Mouse (Mus musculus) kidney, embryonic 16.5 days (tissue): Measurements from ENCODE around the gene Hnrnpk. TPM values are rescaled to one million over a fixed set of nuclear protein-coding genes. Genes with fewer than 3 reads are reported as not detected.

Experiments used
- ATAC-seq: fragments of 200-750 bp; cut with Nextera tagmentation; 2 replicates; pipeline ENCODE4 v1.8.0; 2017; ENCODE audit warnings: moderate TSS enrichment; ENCODE audit not compliant: low FRiP score, low TSS enrichment
- H3K27ac ChIP-seq: fragments of 300-500 bp; sonication (generic); 2 replicates; pipeline ENCODE4 v1.5.1; 2014; ENCODE audit warnings: low read length
- H3K27me3 ChIP-seq: fragments of 300-500 bp; sonication (generic); 2 replicates; pipeline ENCODE4 v1.6.1; 2014; ENCODE audit warnings: low read length, control low read depth, mixed read lengths; ENCODE audit not compliant: insufficient read depth
- H3K36me3 ChIP-seq: fragments of 300-500 bp; sonication (generic); 2 replicates; pipeline ENCODE4 v1.6.1; 2014; ENCODE audit warnings: low read length, control low read depth, mixed read lengths; ENCODE audit not compliant: insufficient read depth
- H3K4me1 ChIP-seq: fragments of 300-500 bp; sonication (generic); 2 replicates; pipeline ENCODE4 v1.6.1; 2014; ENCODE audit warnings: low read length, control low read depth, mixed read lengths; ENCODE audit not compliant: insufficient read depth
- H3K4me2 ChIP-seq: fragments of 300-500 bp; sonication (generic); replicated peaks from 2 replicates; pipeline ENCODE4 v1.6.1; 2014; ENCODE audit warnings: low read depth, low read length
- H3K4me3 ChIP-seq: fragments of 300-500 bp; sonication (generic); 2 replicates; pipeline ENCODE4 v1.5.1; 2014; ENCODE audit warnings: mild to moderate bottlenecking, low read length
- H3K9ac ChIP-seq: fragments of 300-500 bp; sonication (generic); replicated peaks from 2 replicates; pipeline ENCODE4 v1.6.1; 2014; ENCODE audit warnings: low read length
- H3K9me3 ChIP-seq: fragments of 300-500 bp; sonication (generic); 2 replicates; pipeline ENCODE4 v1.6.1; 2016; ENCODE audit warnings: low read length, control low read depth
- WGBS: fragments of 180-500 bp; shearing (Covaris S2); extraction: QIAGEN DNeasy Blood & Tissue Kit; methylation state at CpG from one replicate; pipeline ENCODE4 v1.1.7; 2014; 5-methylcytosine and 5-hydroxymethylcytosine counted together
- polyA plus RNA-seq: library from polyadenylated mRNA; unstranded; fragments of >200 nt; fragmentation: Nextera tagmentation; extraction: Ambion mirVana; gene quantifications from 2 replicates; pipeline ENCODE4 v1.2.1, GENCODE M21; 2015

Hnrnpk gene
- polyA plus RNA-seq, 1 experiment from 2014 or later, result 1,686 TPM

DNA sequence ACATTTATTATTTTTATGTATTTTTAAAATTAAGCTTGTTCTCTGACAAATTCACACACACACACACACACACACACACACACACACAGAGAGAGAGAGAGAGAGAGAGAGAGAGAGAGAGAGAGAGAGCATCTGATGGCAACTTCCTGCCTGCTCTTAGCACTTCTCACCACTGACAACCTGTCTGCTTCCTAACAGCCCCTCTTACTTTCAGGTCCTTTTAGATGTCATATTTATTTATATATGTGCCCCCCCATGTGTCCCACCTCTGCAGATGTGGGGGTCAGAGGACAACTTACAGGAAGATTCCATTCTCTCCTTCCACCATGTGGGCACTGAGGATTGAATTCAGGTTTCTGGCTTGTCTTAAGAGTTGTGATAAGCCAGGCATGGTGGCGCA, 16.1 kb upstream of the Hnrnpk start:
- H3K9ac ChIP-seq, result no peak overlapping the region
- H3K4me1 ChIP-seq, result 0 out of 2 replicates have a peak, but pooled peaks cover 7% of the 10 kb centered on the region
- no peak overlapping the region for H3K4me3 ChIP-seq
- H3K27ac ChIP-seq, result no peak overlapping the region
- no peaks in the 10 kb centered on the region for H3K27me3 ChIP-seq
- no peaks in the 10 kb centered on the region for H3K36me3 ChIP-seq
- no peak overlapping the region for H3K4me2 ChIP-seq
- no peak for ATAC-seq
- no peaks in the 10 kb centered on the region for H3K9me3 ChIP-seq
- WGBS, result 92% methylated on average over 1 of the region's 1 CpGs

DNA sequence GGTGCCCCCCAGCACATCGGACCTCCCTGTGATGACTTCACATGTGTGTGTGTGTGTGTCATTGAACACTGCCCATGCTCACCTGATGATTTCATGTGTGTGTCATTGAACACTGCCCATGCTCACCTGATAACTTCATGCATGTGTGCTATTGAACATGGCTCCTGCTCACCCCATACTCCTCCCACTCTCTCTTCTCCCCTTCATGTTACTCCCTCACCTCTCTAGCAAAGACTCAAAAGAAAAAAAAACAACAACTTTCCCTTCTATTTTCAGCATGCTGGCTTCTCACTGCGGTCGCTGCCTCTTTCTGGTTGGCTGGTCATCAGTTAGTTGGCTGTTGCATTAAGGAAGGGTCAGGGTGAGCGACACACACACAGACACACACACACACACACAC, 15.5 kb upstream of the Hnrnpk start:
- H3K9me3 ChIP-seq, result no peaks in the 10 kb centered on the region
- 0 out of 2 replicates have a peak, but pooled peaks cover 7% of the 10 kb centered on the region for H3K4me1 ChIP-seq
- H3K27me3 ChIP-seq, result no peaks in the 10 kb centered on the region
- H3K9ac ChIP-seq, result no peak overlapping the region
- ATAC-seq, result no peak
- H3K36me3 ChIP-seq, result no peaks in the 10 kb centered on the region
- 51% methylated on average over 4 of the region's 4 CpGs for WGBS
- no peak overlapping the region for H3K4me3 ChIP-seq
- no peak overlapping the region for H3K4me2 ChIP-seq
- no peak overlapping the region for H3K27ac ChIP-seq

DNA sequence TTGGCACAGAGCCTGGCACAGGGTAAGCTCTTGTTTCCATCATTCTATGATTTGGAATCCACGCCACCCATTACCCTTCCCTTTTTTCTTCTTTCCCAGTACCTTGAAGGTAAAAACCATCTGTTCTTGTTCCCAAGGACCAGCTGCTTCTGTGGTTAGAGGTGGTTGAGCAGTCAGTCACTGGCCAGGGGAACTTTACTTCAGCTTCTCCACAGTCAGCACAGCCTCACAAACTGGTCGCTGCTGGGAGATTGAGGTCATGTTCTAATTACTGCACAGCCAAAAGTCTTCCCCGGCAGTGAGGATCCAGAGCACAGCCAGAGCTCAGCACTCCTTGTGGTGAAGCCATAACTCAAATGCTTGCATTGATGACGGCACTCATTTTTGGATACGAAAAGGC, 12.7 kb upstream of the Hnrnpk start:
- peaks cover 4% of the 10 kb centered on the region; the same call in 1 of the 2 replicates for H3K36me3 ChIP-seq
- H3K9me3 ChIP-seq, result peaks cover 4% of the 10 kb centered on the region; the same call in 1 of the 2 replicates
- ATAC-seq, result no peak
- no peak overlapping the region for H3K4me2 ChIP-seq
- 65% methylated on average over 5 of the region's 5 CpGs for WGBS
- 0 out of 2 replicates have a peak, but pooled peaks cover 4% of the 10 kb centered on the region for H3K4me1 ChIP-seq
- no peak overlapping the region for H3K27ac ChIP-seq
- no peak overlapping the region for H3K9ac ChIP-seq
- H3K4me3 ChIP-seq, result no peak overlapping the region
- H3K27me3 ChIP-seq, result no peaks in the 10 kb centered on the region

DNA sequence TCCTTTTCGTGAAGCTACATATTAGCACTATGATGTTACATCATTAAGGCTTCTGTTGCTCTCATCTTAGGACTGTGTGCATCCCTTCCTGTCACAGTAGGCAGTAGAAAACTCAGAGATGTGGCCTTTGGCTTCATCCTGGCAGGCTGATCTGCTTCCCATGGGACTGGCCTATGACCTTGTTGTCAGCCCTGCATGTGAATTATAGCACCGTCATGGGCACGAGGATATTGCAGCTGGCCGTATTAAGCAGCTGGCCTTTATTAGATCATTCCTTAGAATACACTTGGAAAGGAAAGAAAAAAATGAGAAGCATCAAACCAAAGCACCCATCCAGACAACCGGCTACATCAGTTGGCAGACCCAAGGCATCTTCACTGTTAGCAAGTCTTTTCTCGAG, 12.2 kb upstream of the Hnrnpk start:
- Histone ChIP-seq H3K9me3 (peaks cover 4% of the 10 kb centered on the region; the same call in 1 of the 2 replicates), H3K4me3 (no peak overlapping the region), H3K27me3 (no peaks in the 10 kb centered on the region), H3K27ac (no peak overlapping the region), H3K9ac (no peak overlapping the region), H3K36me3 (peaks cover 5% of the 10 kb centered on the region), H3K4me1 (0 out of 2 replicates have a peak, but pooled peaks cover 4% of the 10 kb centered on the region), H3K4me2 (no peak overlapping the region)
- WGBS, result 54% methylated on average over 6 of the region's 6 CpGs
- ATAC-seq, result no peak

- no peak overlapping the region for H3K4me3 ChIP-seq
- H3K27ac ChIP-seq, result no peak overlapping the region
- H3K4me2 ChIP-seq, result no peak overlapping the region
- WGBS, result 93% methylated on average over 4 of the region's 4 CpGs
- peaks cover 4% of the 10 kb centered on the region; the same call in 1 of the 2 replicates for H3K9me3 ChIP-seq
- no peak for ATAC-seq
- no peaks in the 10 kb centered on the region for H3K27me3 ChIP-seq
- H3K9ac ChIP-seq, result no peak overlapping the region
- H3K36me3 ChIP-seq, result peaks cover 12% of the 10 kb centered on the region
- no peaks in the 10 kb centered on the region for H3K4me1 ChIP-seq
Observed at GRCm38 (mm10) chr13:58411073-58411472, 7.9 kb upstream of the Hnrnpk start.

- Histone ChIP-seq H3K9ac (peak overlapping the region; percentile 100), H3K9me3 (no peaks in the 10 kb centered on the region), H3K4me2 (peak overlapping the region; percentile 53), H3K4me3 (peak overlapping the region; percentile 73), H3K4me1 (peaks cover 13% of the 10 kb centered on the region), H3K27me3 (no peaks in the 10 kb centered on the region), H3K36me3 (peaks cover 7% of the 10 kb centered on the region; the same call in 1 of the 2 replicates), H3K27ac (peak overlapping the region; percentile 98)
- peak; percentile 76 for ATAC-seq
- 1% methylated on average over 38 of the region's 48 CpGs for WGBS
Observed at GRCm38 (mm10) chr13:58402744-58403110, 416 bp downstream of the Hnrnpk start.

DNA sequence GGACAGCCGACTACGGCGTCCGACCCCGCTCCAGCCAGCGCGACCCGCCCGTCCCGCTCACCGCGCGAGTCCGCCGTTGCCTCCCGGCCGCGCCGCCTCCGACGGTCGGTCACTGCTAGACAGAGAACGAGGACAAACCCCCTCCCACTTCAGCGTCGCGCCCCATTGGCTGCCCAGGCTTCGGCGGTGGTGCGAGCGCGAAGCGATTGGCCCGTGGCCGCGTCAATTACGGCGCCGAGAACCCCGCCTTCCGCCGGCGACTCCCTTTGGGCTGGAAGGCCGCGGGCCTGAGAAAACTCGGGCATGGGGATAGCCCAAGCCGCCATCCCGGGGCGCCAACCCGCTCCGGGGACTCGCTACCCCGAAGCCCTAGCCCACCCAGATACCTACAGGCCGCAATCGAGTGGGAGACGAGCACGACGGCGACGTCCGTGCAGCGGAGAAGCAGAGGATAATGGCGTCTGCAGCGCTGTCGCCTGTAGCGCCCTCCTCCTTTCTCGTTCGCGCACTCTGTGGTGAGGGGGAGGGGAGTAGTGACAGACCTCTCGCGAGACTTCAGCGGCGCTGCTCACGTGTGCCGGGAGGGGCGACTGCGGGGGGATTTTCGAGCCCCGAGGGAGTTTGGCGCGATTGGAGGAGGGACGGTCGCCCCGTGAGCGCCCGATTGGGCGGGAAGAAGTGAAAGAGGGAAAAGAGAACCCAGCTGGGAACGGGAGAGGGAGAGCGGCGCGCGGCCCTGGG, 970 bp downstream of the Hnrnpk start, which contains the start of gene Rmi1:
TSS of gene Rmi1 (plus strand) at position 246 of the 741 bp plus-strand sequence.
- H3K9ac ChIP-seq, result peak within 1 kb of the TSS; percentile 100
- peaks cover 13% of the 10 kb centered on the region; the same call in 1 of the 2 replicates for H3K36me3 ChIP-seq
- peak within 1 kb of the TSS; percentile 73 for H3K4me3 ChIP-seq
- WGBS, result under 1% methylated on average over 83 of the region's 91 CpGs
- no peaks in the 10 kb centered on the region for H3K9me3 ChIP-seq
- peak within 1 kb of the TSS; percentile 85 for H3K4me2 ChIP-seq
- peaks cover 13% of the 10 kb centered on the region for H3K4me1 ChIP-seq
- H3K27ac ChIP-seq, result peak within 1 kb of the TSS; percentile 98
- ATAC-seq, result peak; percentile 96
- no peaks in the 10 kb centered on the region for H3K27me3 ChIP-seq

GRCm38 (mm10) chr13:58401135-58402002, 1.8 kb downstream of the Hnrnpk start:
- Histone ChIP-seq H3K9me3 (no peaks in the 10 kb centered on the region), H3K4me2 (peak overlapping the region; percentile 85), H3K4me1 (peaks cover 13% of the 10 kb centered on the region), H3K27ac (peak overlapping the region; percentile 98), H3K9ac (peak overlapping the region; percentile 100), H3K36me3 (peaks cover 16% of the 10 kb centered on the region; the same call in 1 of the 2 replicates), H3K27me3 (no peaks in the 10 kb centered on the region), H3K4me3 (peak overlapping the region; percentile 73)
- WGBS, result under 1% methylated on average over 81 of the region's 100 CpGs
- ATAC-seq, result peak; percentile 54

DNA sequence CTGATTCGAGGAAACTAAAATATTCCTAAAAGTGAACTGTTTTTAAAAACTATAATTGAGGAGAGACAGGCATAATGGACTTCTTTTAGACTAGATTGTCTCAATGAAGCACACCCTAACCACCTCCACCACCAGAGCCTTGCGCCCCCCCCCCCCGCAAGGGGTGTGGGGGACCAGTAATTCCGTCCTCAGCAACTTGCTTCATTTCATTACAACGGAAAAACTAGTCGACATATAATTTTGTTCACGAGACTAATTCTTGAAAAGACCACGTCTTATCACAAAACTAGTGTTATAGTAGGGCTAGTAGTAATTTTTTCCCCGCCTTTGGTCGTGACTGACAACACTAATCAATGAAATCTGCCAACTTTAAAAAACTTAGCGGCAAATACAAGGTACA, 2.6 kb downstream of the Hnrnpk start:
- H3K4me3 ChIP-seq, result peak overlapping the region; percentile 73
- no peak for ATAC-seq
- peak overlapping the region; percentile 100 for H3K9ac ChIP-seq
- no peaks in the 10 kb centered on the region for H3K9me3 ChIP-seq
- H3K27me3 ChIP-seq, result no peaks in the 10 kb centered on the region
- H3K4me2 ChIP-seq, result peak overlapping the region; percentile 85
- H3K27ac ChIP-seq, result no peak overlapping the region; the same call in 1 of the 2 replicates
- H3K4me1 ChIP-seq, result peaks cover 13% of the 10 kb centered on the region
- H3K36me3 ChIP-seq, result peaks cover 24% of the 10 kb centered on the region
- under 1% methylated on average over 11 of the region's 11 CpGs for WGBS
